Mouse (Mus musculus) liver, embryonic 14.5 days (tissue): ENCODE results near the gene Ap5b1.

Experiments used
- CTCF ChIP-seq: IDR thresholded peaks from 2 replicates; pipeline ENCODE4 v1.5.1; 2016; ENCODE audit warnings: antibody characterized with exemption, low read depth, control low read depth
- EP300 ChIP-seq: IDR thresholded peaks from 2 replicates; pipeline ENCODE4 v1.6.1; 2016; ENCODE audit warnings: antibody characterized with exemption, low read depth

DNA sequence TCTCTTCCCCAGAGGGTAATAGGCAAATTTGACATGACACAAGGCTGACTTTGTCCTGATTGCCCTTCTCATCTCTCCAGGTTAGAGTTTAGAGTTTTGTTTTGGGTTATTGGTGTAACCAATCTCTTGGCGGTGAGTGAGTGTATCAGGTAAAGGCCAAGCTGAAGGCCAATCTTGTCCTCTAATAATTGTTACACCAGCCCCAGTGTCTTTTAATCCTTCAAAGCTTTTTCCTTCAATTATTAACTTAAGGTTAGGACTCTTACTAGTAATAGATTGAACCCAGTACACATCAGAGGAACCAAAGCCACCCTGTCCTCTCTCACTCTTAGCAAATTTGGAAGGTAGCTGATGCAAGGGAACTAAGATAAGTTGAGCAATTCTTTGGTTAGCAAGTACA lies 7.5 kb downstream of the Ap5b1 start:
- TF ChIP-seq CTCF (no peak), EP300 (no peak)
